Mouse (Mus musculus) hindbrain, embryonic 10.5 days (tissue): Measurements from ENCODE around the gene Idh3g. TPM values are rescaled to one million over a fixed set of nuclear protein-coding genes. Genes with fewer than 3 reads are reported as not detected.
"Not testable (repeated sequence)": the region's sequence is repeated elsewhere in the genome, so short reads cannot be mapped to it uniquely, and the experiment has no call there.

Experiments
- DNase-seq: peaks from one replicate; pipeline ENCODE4 v3.0.0-alpha.2; 2017; ENCODE audit warnings: low spot score
- H3K27ac ChIP-seq: fragments of 300-500 bp; sonication (generic); 2 replicates; pipeline ENCODE4 v1.5.1; 2016; ENCODE audit warnings: mild to moderate bottlenecking, moderate library complexity
- H3K27me3 ChIP-seq: fragments of 300-500 bp; sonication (generic); 2 replicates; pipeline ENCODE4 v1.6.1; 2016; ENCODE audit warnings: mild to moderate bottlenecking; ENCODE audit not compliant: poor library complexity, insufficient read depth, severe bottlenecking
- H3K36me3 ChIP-seq: fragments of 300-500 bp; sonication (generic); 2 replicates; pipeline ENCODE4 v1.6.1; 2016; ENCODE audit warnings: mild to moderate bottlenecking, moderate library complexity
- H3K4me1 ChIP-seq: fragments of 300-500 bp; sonication (generic); replicated peaks from 2 replicates; pipeline ENCODE4 v1.6.1; 2016; ENCODE audit warnings: mild to moderate bottlenecking
- H3K4me3 ChIP-seq: fragments of 300-500 bp; sonication (generic); 2 replicates; pipeline ENCODE4 v1.5.1; 2016; ENCODE audit warnings: mild to moderate bottlenecking, moderate library complexity
- H3K9me3 ChIP-seq: fragments of 300-500 bp; sonication (generic); 2 replicates; pipeline ENCODE4 v1.6.1; 2016; ENCODE audit warnings: mild to moderate bottlenecking, moderate library complexity
- WGBS: fragments of 180-500 bp; shearing (Covaris S2); methylation state at CpG from one replicate; pipeline ENCODE4 v1.1.7; 2016; 5-methylcytosine and 5-hydroxymethylcytosine counted together
- polyA plus RNA-seq: library from polyadenylated mRNA; unstranded; fragments of >200 nt; fragmentation: Nextera tagmentation; extraction: Ambion mirVana; gene quantifications from 2 replicates; pipeline ENCODE4 v1.2.1, GENCODE M21; 2016

Gene Idh3g
- polyA plus RNA-seq, 1 experiment from 2014 or later = 204 TPM

- DNase-seq = no peak
- Histone ChIP-seq H3K36me3 (peaks cover 35% of the 10 kb centered on the region), H3K27me3 (peaks cover 5% of the 10 kb centered on the region; the same call in 1 of the 2 replicates), H3K4me1 (peaks cover 23% of the 10 kb centered on the region), H3K9me3 (no peaks in the 10 kb centered on the region), H3K27ac (peak overlapping the region; percentile 92), H3K4me3 (peak overlapping the region; percentile 68)
- 23% methylated on average over 22 of the region's 22 CpGs for WGBS
Measured at GRCm38 (mm10) chrX:73787225-73787558, 495 bp upstream of the Idh3g start.

GRCm38 (mm10) chrX:73785666-73786065 lies 1.0 kb downstream of the Idh3g start:
- peaks cover 5% of the 10 kb centered on the region; the same call in 1 of the 2 replicates for H3K27me3 ChIP-seq
- H3K9me3 ChIP-seq = no peaks in the 10 kb centered on the region
- H3K4me1 ChIP-seq = peaks cover 23% of the 10 kb centered on the region
- H3K27ac ChIP-seq = peak overlapping the region; percentile 92
- peaks cover 41% of the 10 kb centered on the region for H3K36me3 ChIP-seq
- DNase-seq = no peak
- peak overlapping the region; percentile 68 for H3K4me3 ChIP-seq

DNA sequence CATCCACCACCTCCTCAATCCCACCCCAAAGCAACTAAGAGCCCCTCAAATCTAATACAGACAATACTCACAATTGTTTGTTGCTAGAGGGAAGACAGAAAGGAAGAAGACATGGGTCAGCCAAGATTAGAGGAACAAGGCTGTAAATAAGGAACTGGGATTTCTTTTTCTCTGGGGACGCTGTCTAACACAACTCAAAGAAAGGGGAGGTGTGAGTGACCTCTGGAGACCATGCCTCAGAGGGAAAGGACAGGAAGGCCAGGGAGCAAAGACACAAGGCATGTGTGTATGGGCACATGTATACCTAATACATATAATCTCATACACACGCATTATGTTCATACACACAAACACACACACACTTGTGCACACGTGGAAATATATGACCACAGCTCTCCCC lies 4.5 kb downstream of the Idh3g start:
- Histone ChIP-seq H3K27me3 (peaks cover 5% of the 10 kb centered on the region; the same call in 1 of the 2 replicates), H3K4me3 (no peak overlapping the region), H3K36me3 (peaks cover 55% of the 10 kb centered on the region), H3K9me3 (no peaks in the 10 kb centered on the region), H3K4me1 (peaks cover 12% of the 10 kb centered on the region), H3K27ac (no peak overlapping the region)
- WGBS = 97% methylated on average over 3 of the region's 3 CpGs
- no peak for DNase-seq

DNA sequence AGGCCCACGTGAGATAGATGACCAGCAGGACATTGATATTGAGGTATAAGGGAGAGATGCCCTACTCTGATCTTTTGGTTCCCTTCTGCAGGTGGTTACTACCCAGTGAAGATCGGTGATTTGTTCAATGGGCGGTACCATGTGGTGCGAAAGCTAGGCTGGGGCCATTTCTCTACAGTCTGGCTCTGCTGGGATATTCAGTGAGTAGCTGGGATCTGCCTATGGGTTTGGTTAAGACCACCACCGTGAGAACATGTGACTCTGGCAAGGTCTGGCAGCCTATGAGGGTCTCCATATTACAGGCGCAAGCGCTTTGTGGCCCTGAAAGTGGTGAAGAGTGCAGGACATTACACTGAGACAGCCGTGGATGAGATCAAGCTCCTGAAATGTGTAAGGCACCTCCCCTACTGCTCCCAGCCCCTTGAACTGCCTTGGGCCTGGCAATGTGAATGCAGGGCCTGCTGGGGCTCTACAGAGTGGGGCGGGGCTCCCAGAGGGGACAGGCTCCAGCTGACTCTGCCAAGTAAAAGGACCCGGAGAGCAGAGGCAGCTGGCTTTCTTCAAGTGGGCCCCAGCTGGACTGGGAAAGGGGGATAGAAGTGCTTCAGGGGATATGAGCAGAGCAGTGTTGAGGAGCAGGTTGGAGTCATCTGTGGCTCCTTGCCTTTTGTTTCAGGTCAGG lies 11.8 kb downstream of the Idh3g start:
- Histone ChIP-seq H3K36me3 (peaks cover 35% of the 10 kb centered on the region), H3K27ac (no peak overlapping the region; the same call in 1 of the 2 replicates), H3K4me3 (no peak overlapping the region), H3K4me1 (no peaks in the 10 kb centered on the region), H3K9me3 (no peaks in the 10 kb centered on the region), H3K27me3 (peaks cover 3% of the 10 kb centered on the region; the same call in 1 of the 2 replicates)
- peak; percentile 9 for DNase-seq
- WGBS = 69% methylated on average over 10 of the region's 10 CpGs

- no peak for DNase-seq
- Histone ChIP-seq H3K4me3 (no peak within 1 kb of the TSS), H3K27ac (peak within 1 kb of the TSS; percentile 23; the same call in 1 of the 2 replicates), H3K36me3 (peaks cover 29% of the 10 kb centered on the region), H3K27me3 (peaks cover 3% of the 10 kb centered on the region; the same call in 1 of the 2 replicates), H3K9me3 (no peaks in the 10 kb centered on the region), H3K4me1 (no peaks in the 10 kb centered on the region)
- 74% methylated on average over 9 of the region's 9 CpGs for WGBS
Measured at GRCm38 (mm10) chrX:73774168-73774760, 12.4 kb downstream of the Idh3g start, which contains the start of gene Srpk3. Gene Srpk3, plus strand, starts transcription at chrX:73774405.

- Histone ChIP-seq H3K36me3 (no peaks in the 10 kb centered on the region), H3K9me3 (no peaks in the 10 kb centered on the region), H3K27ac (no peak overlapping the region), H3K4me1 (no peaks in the 10 kb centered on the region), H3K4me3 (no peak overlapping the region), H3K27me3 (peaks cover 6% of the 10 kb centered on the region; the same call in 1 of the 2 replicates)
- DNase-seq = peak; percentile 13
- 56% methylated on average over 9 of the region's 9 CpGs for WGBS
Measured at GRCm38 (mm10) chrX:73767267-73767666, 19.4 kb downstream of the Idh3g start.

GRCm38 (mm10) chrX:73765311-73765710 lies 21.4 kb downstream of the Idh3g start:
- Histone ChIP-seq H3K9me3 (no peaks in the 10 kb centered on the region), H3K27ac (no peak overlapping the region)
- WGBS = 74% methylated on average over 1 of the region's 1 CpGs

GRCm38 (mm10) chrX:73758611-73759290 lies 27.9 kb downstream of the Idh3g start:
- 85% methylated on average over 13 of the region's 13 CpGs for WGBS
- no peaks in the 10 kb centered on the region for H3K27me3 ChIP-seq
- DNase-seq = no peak

More at GRCm38 (mm10) chrX:73765311-73765710, 21.4 kb downstream of the Idh3g start:
- Histone ChIP-seq H3K27me3 (peaks cover 4% of the 10 kb centered on the region; the same call in 1 of the 2 replicates), H3K36me3 (no peaks in the 10 kb centered on the region), H3K4me3 (no peak overlapping the region), H3K4me1 (no peaks in the 10 kb centered on the region)
- no peak for DNase-seq

DNA sequence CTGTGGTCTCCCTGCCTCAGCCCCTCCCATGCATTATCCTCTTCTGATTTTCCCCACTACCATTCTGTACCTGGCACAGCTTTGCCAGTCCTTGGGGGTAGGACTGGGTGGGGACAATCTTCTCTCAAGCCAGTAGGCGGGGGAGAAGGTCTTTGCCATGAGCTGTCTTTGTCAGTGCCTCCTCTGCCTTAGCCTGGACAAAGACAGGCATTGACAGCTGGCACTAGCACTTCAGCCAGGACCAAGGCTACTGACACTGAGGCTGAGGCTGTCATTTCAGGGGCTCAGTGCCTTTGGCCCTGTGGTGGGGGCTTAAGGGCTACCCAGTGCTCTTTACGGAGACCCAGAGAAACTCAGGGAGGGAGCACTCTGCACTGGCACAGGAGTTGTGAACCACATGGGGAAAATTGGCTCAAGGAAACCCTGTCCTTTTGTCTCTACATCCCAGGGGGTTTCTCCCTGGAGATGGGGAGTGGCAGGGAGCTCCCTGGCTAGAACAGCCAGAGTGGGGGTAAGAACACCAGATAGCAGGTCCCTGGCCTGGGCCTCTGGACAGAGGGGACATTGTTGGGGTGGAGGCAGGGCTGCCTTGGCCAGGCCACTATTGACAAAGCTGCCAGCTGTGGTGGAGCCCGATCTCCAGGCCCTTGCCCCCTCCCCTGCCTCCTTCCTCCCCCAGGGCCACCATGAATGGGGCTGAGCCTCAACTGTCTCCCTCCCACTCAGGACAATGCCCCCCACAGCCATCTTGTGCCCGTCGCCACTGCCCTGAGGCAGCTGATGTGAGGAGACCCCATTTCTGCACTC lies 30.2 kb downstream of the Idh3g start, which contains the start of gene Plxnb3:
Gene Plxnb3 (plus strand): TSS at position 757 of the 807 bp plus-strand sequence.
- H3K27me3 ChIP-seq = no peaks in the 10 kb centered on the region
- no peaks in the 10 kb centered on the region for H3K36me3 ChIP-seq
- no peak within 1 kb of the TSS for H3K27ac ChIP-seq
- 0 out of 2 replicates have a peak, but pooled peaks cover 6% of the 10 kb centered on the region for H3K4me1 ChIP-seq
- DNase-seq = no peak
- H3K9me3 ChIP-seq = no peaks in the 10 kb centered on the region
- 71% methylated on average over 5 of the region's 5 CpGs for WGBS
- H3K4me3 ChIP-seq = no peak within 1 kb of the TSS

More at GRCm38 (mm10) chrX:73758611-73759290, 27.9 kb downstream of the Idh3g start:
- H3K9me3 ChIP-seq = no peaks in the 10 kb centered on the region
- 0 out of 2 replicates have a peak, but pooled peaks cover 6% of the 10 kb centered on the region for H3K4me1 ChIP-seq
- H3K27ac ChIP-seq = no peak overlapping the region
- no peaks in the 10 kb centered on the region for H3K36me3 ChIP-seq
- no peak overlapping the region for H3K4me3 ChIP-seq

DNA sequence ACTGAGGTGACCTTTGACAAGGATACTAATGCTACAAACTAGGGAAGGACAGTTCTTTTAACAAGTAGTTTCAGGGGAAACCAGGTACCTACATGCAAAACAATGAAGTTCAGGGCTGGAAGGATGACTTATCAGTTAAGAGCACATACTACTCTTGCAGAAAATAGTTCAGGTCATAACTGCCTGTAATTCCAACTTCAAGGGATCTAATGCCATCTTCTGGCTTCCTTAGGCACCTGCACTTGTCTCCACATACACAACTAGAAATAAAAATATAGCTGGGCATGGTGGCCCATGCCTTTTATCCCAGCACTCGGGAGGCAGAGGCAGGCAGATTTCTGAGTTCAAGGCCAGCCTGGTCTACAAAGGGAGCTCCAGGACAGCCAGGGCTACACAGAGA lies 37.7 kb downstream of the Idh3g start:
- no peaks in the 10 kb centered on the region for H3K4me1 ChIP-seq
- WGBS = 88% methylated on average over 1 of the region's 1 CpGs
- no peak for DNase-seq
- no peaks in the 10 kb centered on the region for H3K27me3 ChIP-seq
- H3K9me3 ChIP-seq = no peaks in the 10 kb centered on the region
- no peak overlapping the region for H3K4me3 ChIP-seq
- no peaks in the 10 kb centered on the region for H3K36me3 ChIP-seq
- H3K27ac ChIP-seq = no peak overlapping the region

GRCm38 (mm10) chrX:73744774-73745481 lies 41.8 kb downstream of the Idh3g start:
- Histone ChIP-seq H3K27ac (no peak overlapping the region), H3K27me3 (no peaks in the 10 kb centered on the region), H3K4me3 (no peak overlapping the region), H3K36me3 (no peaks in the 10 kb centered on the region), H3K9me3 (no peaks in the 10 kb centered on the region), H3K4me1 (no peaks in the 10 kb centered on the region)
- no peak for DNase-seq
- WGBS = 74% methylated on average over 1 of the region's 1 CpGs

DNA sequence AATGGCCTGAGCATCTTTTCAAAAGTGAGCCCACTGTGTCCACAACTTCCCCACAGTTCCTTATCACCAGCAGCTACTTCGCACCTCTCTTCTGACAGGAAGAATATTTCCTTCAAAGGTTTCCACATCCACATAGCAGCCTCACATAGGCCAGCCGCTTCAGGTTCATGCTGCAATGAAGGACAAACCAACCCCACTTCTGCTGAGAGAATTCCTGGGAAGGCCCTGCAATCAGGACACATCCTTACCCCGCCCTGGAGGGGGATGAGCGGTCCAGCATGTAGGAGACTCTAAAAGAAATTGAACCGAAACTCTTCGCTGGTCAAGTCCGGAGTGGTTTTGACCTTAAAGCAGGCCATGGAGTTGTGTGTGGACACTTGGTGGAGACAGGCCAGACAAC lies 46.9 kb downstream of the Idh3g start:
- not testable (repeated sequence) for H3K4me3 ChIP-seq, DNase-seq, H3K27me3 ChIP-seq, H3K27ac ChIP-seq, H3K4me1 ChIP-seq, H3K9me3 ChIP-seq, H3K36me3 ChIP-seq
- 91% methylated on average over 7 of the region's 7 CpGs for WGBS
